Mouse (Mus musculus): Measurements from ENCODE around the gene Cox4i2.

The Cox4i2 gene

DNA sequence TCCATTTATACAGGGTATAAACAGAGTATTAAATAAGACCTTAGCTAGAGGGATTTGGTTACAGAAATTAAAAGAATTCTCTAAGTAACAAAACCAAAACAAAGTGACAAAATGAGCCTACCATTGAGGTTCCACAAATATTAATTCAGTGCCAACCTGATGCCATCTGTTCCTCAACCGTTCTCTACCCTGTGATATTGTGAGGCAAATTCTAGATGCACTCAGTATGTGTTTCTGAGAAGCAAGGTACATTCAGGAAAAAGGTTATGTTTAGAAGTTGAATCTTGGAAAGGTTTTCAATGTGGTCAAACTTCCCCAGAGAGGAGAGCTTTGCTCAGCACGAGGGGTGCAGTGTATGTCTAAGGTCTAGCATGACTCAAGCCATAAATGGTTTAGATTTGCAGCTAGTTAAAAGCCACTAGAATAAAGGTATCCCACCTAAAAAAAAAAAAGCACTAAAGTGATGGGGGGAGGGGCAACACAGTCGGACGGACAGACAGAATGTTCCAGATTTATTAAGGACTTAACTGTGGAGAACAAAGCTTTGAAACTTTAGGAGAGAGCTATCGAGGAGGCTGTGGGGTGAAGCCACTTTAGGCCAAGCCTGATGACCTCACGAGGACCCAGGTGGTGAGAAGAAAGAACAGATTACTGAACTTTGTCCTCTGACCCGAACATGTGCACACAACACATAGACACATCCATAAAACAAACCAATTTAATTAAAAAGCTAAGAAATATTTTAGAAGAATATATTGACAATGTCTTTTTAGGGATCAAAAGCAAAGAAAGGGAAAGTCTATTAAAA, 46.2 kb downstream of the Cox4i2 start:
- DNase-seq (ENCODE audit: extremely low spot score): no peak

GRCm38 (mm10) chr2:152800762-152801113, 46.8 kb downstream of the Cox4i2 start:
- DNase-seq (ENCODE audit: extremely low spot score): no peak

DNA sequence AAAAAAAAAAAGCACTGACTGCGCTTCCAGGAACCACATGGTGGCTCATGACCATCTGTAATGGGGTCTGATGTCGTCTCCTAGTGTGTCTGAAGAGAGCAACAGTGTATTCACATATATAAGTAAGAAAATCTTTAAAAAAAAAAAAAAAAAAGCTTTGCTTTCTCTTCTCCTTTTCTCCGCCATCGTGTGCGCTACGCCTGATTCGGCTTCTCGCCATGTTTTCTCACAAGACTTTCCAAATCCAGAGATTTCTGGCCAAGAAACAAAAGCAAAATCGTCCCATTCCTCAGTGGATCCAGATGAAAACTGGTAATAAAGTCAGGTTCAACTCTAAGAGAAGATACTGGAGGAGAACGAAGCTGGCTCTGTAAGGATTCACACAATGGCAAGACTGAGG, 48.3 kb downstream of the Cox4i2 start:
- no peak for DNase-seq (ENCODE audit: extremely low spot score)

DNA sequence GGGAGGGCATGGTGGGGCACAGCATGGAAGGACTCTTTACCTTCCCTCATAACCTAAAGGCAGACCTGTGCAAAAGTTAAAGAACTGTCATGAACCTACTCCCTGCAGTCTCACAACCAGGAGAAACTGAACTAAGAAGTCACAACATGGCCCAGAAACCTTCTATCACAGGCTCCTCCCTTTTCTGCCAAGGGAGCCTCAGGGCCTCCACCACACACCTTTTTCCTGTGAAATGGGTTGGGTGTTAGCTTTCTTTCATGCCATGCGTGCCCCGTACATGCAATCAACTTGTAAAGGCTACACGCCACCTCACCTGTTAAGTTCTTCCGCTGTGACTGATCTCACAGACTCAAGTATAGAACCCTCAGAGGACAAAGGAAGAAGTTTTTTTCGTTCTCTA, 49.1 kb downstream of the Cox4i2 start:
- no peak for DNase-seq (ENCODE audit: extremely low spot score)

DNA sequence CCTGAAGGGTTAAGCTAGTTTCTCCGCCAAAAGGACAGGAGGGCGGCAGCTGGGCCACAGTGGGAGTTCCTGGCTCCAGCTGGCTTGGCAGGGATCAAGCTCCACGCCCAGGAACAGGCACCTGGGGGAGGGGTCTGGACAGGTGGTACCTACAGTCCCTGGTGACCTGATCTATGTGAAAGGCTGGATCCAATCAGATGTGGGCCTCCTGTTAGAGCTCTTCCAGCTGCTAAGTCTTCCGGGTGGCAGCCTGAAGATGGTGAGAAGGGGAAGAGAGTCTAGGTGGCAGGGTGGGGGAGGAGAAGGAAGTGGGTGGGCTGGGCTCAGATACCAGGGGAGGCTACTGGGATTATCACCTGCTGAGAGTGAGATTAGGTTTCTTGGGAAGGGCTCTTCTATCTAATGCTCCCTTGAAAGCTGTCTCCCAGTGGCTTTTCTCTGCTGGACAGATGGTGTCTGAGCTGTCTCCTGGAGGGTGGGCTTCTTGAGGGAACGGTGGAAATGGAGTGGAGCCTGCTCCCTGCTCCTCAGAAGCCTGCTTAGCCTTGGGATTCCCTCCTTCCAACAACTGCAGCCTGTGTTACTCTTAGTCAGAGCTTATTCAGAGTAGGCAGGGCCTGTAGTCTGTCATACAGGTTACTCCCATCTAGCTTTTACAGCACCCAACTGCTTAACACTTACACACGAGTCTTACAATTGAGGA, 50.6 kb downstream of the Cox4i2 start:
- no peak for DNase-seq (ENCODE audit: extremely low spot score)

DNA sequence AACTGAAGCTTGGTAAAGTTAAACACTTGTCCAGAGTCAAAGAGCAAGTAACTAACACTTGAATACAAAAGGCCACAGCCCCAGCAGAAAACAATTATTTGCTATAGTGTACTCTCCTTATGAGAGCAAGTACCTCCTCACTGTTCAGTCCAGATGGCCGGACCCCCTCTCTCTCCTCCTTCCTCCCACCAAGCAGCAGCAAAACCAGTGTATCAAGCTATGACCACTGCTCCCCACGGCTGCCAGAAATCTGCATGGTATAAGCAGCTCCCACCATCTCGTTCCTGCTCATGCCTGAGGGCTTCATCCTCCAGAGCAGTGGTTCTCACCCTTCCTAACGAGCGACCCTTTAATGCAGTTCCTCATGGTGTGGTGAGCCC, 51.1 kb downstream of the Cox4i2 start:
- no peak for DNase-seq (ENCODE audit: extremely low spot score)

GRCm38 (mm10) chr2:152806037-152806436, 52.1 kb downstream of the Cox4i2 start:
- DNase-seq (ENCODE audit: extremely low spot score): no peak

DNA sequence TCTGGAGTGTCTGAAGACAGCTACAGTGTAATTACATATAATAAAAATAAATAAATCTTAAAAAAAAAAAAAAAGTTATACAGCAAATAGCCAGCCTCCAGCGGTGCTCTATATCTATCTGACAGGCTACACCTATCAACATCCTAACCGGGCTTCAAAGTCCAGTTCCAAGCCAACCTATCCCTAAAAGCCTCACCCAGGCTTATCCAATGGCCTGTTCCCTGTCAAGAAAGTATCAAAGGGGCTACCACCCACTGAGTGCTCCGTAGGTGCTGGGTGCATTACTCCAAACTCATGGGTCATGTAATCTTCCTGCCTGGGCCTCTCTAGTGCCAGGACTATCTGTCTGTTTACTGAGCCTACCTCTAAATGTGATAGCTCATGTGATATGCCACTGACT, 54.2 kb downstream of the Cox4i2 start:
- DNase-seq (ENCODE audit: extremely low spot score): no peak

DNA sequence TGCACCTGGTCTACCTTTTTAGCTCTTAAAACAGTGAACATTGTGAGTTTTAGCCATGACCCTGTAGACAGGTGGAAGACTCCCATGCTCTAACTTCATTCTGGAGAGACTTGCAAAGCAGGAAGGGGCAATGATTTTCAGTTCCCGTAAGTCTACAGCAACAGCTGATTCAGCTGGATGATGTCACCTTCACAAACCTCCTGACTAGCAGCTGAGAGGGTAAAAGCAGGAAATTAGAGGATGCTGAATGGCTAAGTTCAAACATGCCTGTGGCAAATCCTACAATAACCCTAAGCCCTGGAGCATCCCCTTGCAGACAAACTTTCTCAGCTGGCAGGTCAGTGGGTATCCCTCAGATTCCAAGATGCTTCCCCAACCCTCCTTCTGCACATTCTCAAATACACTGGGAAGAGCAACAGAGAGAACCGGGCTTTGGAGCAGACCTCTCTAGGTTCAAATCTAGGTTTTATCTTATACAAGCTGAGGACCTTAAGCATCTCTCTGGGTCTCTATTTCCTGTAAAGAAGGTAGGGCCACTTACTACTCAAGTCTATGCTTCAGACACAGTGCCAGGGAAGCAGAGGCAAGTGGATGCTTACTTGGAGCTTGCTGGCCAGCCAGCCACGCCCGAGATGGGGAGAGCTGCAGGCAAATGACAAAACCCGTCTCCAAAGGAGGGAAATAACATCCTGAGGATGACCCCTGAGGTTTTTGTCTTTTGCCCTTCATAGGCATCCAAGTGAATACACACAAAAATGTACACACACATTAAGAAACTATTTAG, 56.4 kb downstream of the Cox4i2 start:
- no peak for DNase-seq (ENCODE audit: extremely low spot score)

DNA sequence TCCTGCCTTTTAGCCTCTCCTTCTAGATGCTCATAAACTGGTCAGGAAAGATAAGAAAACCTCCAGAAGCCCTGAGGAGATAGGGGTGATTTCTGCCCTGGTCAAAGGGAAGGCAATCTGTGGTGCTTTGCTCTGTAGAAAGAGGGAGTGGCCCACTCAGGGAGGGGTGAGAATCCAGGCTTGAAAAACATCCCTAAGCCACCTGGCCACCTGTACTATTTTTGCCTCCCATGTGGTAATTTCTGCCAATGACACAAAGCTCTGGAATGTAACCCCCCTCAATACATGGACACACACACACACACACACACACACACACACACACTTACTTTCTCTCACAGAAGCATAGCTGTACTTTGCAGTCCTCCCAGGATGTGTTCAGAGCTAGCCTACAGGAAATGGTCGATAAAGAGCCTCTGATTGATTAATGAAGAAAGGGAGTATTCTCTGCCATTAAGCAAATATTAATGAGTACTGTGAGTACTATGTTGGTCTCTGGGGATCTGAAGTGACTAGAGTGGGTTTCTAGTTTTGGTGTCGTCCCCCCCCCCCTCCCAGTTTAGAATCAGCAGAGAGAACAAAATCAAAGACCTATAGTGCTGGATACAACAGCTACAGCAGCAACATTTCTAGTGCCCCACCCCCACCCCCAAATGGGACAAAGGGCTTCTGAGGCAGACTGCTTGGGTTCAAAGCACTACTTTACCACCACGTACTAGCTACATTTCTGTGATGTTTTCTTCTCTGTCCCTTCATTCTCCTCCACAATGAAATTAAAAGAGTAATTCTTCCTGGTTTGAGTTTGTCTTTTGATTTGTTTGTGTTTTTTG, 57.6 kb downstream of the Cox4i2 start:
- DNase-seq (ENCODE audit: extremely low spot score): no peak

DNA sequence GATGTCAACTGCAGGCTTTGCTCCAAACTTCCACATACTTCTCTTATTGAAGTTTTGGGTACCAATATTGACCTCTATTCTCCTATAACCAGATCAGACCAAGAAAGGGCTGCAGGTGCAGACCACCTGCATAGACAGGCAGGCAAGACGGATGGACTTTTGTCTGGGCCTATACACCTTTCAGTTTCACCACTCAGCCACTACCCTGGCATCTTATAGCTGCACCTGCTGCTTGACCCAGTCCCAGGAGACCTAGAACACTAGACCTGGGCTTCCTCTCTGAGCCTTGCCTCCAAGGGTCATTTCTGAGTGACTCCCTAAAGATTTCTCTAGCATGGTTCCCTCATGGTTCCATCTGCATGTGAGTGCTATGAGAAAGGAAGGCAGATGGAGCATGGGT, 59.3 kb downstream of the Cox4i2 start:
- no peak for DNase-seq (ENCODE audit: extremely low spot score)

DNA sequence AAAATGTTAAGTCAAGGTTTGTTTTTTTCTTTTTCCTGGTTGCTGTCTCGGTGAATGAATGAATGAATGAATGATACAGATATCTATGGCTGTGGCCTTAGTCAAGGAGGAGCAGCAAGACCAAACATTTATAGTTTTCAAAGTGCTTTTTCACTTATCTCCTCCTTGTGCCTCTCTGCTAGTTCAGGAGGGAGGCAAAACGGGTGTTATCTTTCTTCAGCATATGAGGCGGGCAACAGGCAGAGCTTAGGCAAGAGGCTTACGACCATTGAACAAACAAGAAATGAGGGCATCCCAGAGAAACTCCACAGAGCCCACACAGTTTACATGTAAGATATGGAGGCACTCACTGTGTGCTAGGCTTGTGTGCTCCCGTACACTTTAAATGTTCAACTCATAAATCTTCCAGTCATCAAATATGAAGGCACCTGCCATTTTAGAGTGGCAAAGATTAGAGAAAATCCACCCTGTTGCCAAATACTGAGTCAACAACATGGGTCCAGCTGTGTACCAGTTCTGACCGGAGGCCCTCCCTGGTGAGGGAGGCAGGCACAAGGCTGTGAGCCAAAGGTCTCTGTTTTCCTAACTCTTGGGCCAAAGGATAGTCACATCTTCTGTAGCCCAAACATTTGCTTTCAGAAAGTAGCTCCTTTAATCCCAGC, 60.4 kb downstream of the Cox4i2 start:
- DNase-seq (ENCODE audit: extremely low spot score): no peak

Measured in embryo, embryonic 9.5 days (tissue).